Mouse (Mus musculus) bone marrow macrophage, adult 2 months (primary cell): ENCODE data around the gene Timp1. TPM values are rescaled to one million over a fixed set of nuclear protein-coding genes. Genes with fewer than 3 reads are reported as not detected.
A peak's percentile ranks its signal among the peaks of the same experiment; 100 is the strongest.

ENCODE experiments used
- H3K27ac ChIP-seq: 2 replicates; pipeline ENCODE4 v1.5.1; 2012; ENCODE audit warnings: low read depth, low read length; ENCODE audit not compliant: insufficient read depth
- H3K4me1 ChIP-seq: 2 replicates; pipeline ENCODE4 v1.6.1; 2012; ENCODE audit warnings: low read length; ENCODE audit not compliant: control insufficient read depth, insufficient read depth
- H3K4me3 ChIP-seq: 2 replicates; pipeline ENCODE4 v1.5.1; 2012; ENCODE audit warnings: mild to moderate bottlenecking, low read length, moderate library complexity; ENCODE audit not compliant: insufficient read depth
- CTCF ChIP-seq: IDR thresholded peaks from 2 replicates; pipeline ENCODE4 v1.5.1; 2012; ENCODE audit warnings: low read depth, mild to moderate bottlenecking, low read length, moderate library complexity
- POLR2A ChIP-seq: IDR thresholded peaks from 2 replicates; pipeline ENCODE4 v1.6.1; 2012; ENCODE audit warnings: mild to moderate bottlenecking, low read depth, low read length, borderline replicate concordance
- polyA plus RNA-seq: library from polyadenylated mRNA; stranded (reverse); fragments of >200 nt; gene quantifications from 2 replicates; pipeline ENCODE4 v1.2.4, GENCODE M21; 2012; ENCODE audit not compliant: missing spikeins, insufficient read depth, insufficient read length

Timp1 gene
- polyA plus RNA-seq, 1 experiment = 10.6 TPM

DNA sequence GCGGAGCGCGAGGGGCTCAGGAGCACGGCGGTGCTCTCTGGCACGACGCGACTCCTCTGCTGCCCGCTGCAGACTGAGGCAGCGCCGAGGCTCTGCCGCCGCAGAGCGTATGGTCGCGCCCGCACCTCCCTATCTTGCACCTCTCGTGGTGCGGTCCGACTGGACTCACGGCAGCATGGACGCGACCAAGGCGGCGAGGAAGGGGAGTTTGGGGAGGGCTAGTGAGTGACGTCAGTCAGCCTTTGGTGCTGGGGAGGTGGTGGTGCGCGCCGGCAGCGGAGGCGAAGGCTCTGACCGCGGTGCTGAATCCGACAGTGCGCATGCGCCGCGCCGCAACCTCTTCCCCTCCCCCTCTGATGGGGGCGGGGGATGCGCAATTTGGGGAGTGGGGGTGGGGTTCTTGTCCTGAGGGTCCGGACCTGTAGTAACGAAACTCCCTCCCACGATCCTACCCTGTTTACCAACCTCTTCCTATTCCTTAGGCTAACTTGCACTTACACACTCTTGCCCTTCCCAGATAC lies 50.9 kb downstream of the Timp1 start, which contains the start of gene Syn1:
Syn1 (minus strand) TSS at position 161 of the 521 bp plus-strand sequence.
- no peak within 1 kb of the TSS for H3K27ac ChIP-seq
- peaks cover 21% of the 10 kb centered on the region for H3K4me1 ChIP-seq
- TF ChIP-seq CTCF (no peak), POLR2A (no peak)
- H3K4me3 ChIP-seq = peak within 1 kb of the TSS; percentile 51

- Histone ChIP-seq H3K4me3 (no peak overlapping the region), H3K4me1 (peaks cover 21% of the 10 kb centered on the region), H3K27ac (no peak overlapping the region)
- no peak for TF ChIP-seq POLR2A
- no peak for TF ChIP-seq CTCF
Observed at GRCm38 (mm10) chrX:20921366-20921765, 51.4 kb downstream of the Timp1 start.

- Histone ChIP-seq H3K4me3 (no peak overlapping the region), H3K27ac (peak overlapping the region; percentile 61), H3K4me1 (peaks cover 42% of the 10 kb centered on the region)
- TF ChIP-seq CTCF (no peak), POLR2A (no peak)
Observed at GRCm38 (mm10) chrX:20923506-20923905, 53.5 kb downstream of the Timp1 start.

Other genes starting within 250 kb of the Timp1 start
- 160 and 168 TPM in 2 replicates for gene Uba1, start 211.8 kb upstream of the Timp1 start, polyA plus RNA-seq
- 56.1 and 57.6 TPM in 2 replicates for gene Cdk16, start 182.2 kb upstream of the Timp1 start, polyA plus RNA-seq
- 2.5 TPM in 2 replicates for gene Usp11, start 166.3 kb upstream of the Timp1 start, polyA plus RNA-seq
- 66.4 and 74.5 TPM in 2 replicates for gene Araf, start 72.4 kb upstream of the Timp1 start, polyA plus RNA-seq
- gene Syn1, start 50.8 kb downstream of the Timp1 start, polyA plus RNA-seq = 4.8 and 5.7 TPM in 2 replicates
- 362 and 394 TPM in 2 replicates for gene Cfp, start 61.4 kb downstream of the Timp1 start, polyA plus RNA-seq
- 13.3 and 14.5 TPM in 2 replicates for gene Elk1, start 80.4 kb downstream of the Timp1 start, polyA plus RNA-seq
- 21.1 and 23.5 TPM in 2 replicates for gene Uxt, start 91.9 kb downstream of the Timp1 start, polyA plus RNA-seq
- gene Zfp182, start 192.2 kb downstream of the Timp1 start, polyA plus RNA-seq = 20.8 and 23.6 TPM in 2 replicates
- gene Spaca5, start 198.2 kb downstream of the Timp1 start, polyA plus RNA-seq = not detected in 2 replicates
- gene Zfp300, start 219.4 kb downstream of the Timp1 start, polyA plus RNA-seq = 0.24 and 0.63 TPM in 2 replicates
- not detected in 2 replicates for gene Ssxa1, start 245.7 kb downstream of the Timp1 start, polyA plus RNA-seq